Mouse (Mus musculus): ENCODE results near the gene Col9a1. TPM values are rescaled to one million over a fixed set of nuclear protein-coding genes. Genes with fewer than 3 reads are reported as not detected.

Col9a1 gene
- total RNA-seq, 2 experiments from 2014 or later, result 0.28 to 0.37 TPM

DNA sequence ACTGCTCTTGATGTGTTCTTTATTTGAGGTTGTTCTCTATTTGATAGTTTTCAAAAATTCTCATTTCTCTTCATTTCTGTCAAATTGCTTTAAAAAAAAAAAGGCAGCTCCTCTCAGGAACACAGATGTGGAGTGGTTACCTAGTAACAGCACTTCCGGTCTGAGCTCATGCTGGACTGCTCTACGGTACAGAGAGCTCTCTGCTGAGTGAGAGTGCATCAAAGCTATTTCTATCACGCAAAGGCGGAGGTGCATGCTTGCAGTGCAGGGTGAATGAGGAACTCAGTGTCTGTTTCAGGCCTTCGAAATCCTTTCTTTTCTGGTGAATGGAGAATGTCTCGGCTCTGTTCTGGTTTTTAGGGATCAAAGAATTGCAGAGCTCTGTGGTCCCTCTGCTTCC lies 41.6 kb downstream of the Col9a1 start:
- no peak for DNase-seq (ENCODE audit: low spot score)

DNA sequence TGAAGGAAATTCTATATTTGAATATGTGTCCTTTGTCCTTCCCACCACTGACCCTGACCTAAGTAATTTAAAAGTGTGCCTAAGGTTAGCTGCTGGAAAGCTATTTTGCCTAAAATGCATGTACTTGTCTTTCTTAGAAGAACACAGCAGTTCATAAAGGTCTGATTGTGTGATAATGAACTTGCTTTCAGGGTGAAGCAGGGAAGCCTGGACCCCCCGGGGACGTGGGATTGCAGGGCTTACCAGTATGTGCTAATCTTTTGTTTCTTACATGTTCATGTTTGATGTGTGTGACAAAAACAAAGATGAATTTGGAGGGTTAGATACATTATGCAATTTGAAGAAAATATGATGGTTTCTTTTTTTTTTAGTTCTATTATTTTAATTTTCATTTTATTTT lies 44.8 kb downstream of the Col9a1 start:
- no peak for DNase-seq (ENCODE audit: low spot score)

DNA sequence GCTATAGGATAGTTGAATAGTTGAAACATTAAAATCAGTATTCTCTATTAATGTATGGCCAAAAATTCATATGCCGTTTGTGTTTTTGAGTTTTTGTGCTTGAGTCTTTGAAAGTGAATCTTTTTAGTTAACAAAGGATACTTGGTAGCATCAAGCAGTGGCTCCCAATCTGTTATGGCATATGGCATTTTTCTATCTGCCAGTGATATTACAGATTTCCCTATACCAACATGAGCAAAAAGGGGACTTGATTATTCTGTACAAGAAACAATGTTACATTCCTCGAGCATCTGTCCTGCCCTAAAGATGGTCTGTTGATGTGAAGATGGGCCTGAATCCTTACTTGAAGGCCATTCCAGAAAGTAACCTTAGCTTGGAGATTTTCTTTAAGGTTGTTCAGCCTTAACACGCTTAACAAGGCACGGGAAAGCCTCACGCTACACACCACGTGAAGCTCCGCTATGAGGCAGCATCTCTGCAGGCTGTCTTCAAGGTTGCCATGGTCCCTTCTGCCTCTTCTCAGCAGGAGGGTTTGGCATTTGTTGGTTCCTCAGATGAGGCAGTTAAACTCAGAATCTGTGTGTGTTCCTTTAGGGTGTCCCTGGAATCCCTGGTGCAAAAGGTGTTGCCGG lies 45.7 kb downstream of the Col9a1 start:
- no peak for DNase-seq (ENCODE audit: low spot score)

DNA sequence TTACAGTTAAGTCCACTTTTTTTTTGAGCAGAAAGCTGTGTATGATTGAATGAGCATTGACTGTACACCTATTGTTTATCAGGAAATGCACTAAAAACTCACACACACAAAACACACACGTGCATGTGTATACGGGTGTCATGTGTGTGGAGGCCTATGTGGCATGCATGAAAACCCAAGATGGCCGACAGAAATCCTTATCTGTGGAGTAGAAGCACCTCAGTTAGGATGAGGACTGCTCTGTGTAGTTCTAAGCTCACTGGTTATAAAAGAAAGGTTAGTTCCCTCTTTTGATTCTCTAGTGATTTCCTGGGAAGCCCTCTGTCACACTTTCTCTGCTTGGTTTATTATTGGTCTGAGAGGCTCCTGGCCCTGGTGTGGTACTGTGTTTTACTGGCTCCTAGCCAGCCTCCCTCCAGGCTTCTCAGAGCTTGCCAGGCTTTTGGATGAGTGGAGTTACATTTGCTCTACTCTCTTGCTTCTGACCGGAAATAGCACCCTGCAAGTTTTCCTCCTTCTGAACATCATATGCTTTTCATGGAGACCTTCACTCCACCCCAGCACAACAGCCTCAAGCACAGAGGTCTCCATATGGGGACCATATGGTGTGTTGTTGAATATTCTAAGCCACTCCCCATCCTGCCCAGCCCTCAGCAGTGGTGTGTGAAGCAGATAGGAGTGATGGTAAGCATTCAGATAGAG lies 48.6 kb downstream of the Col9a1 start:
- DNase-seq (ENCODE audit: low spot score), result no peak

DNA sequence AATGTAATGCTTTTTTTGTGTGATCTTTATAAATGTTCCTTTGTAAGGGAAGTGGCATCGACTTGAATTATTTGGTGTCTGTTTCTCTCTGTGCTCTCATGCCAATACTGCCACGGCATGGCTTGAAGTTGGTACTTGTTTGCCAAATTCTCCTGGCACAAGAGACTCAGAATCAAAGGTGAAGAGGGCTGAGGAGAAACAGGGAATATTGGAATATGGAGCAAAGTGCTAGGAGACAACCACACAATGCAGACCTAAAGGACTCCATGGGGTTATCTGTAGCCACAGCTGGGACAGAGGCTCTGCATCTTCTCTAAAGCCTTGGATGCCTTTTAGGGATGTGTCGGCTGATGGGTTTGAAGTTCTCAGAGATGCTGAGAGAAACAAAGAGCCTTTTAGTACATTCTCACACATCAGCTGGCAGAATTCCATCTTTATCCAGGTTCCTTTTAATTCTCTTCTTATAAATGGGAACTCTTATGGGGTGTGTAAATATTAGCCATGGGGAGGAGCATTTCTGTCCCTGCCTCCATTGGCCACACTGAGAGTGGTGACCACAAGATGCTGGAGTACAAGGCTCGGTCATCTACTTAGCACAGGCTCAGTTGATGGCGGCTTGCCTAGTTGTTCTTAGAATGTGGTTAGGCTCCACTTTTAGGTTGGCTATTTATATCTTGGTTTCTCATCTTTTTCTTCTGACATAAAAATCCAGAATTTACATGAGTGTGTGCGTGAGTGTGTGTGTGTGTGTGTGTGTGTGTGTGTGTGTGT lies 49.7 kb downstream of the Col9a1 start:
- DNase-seq (ENCODE audit: low spot score), result no peak

DNA sequence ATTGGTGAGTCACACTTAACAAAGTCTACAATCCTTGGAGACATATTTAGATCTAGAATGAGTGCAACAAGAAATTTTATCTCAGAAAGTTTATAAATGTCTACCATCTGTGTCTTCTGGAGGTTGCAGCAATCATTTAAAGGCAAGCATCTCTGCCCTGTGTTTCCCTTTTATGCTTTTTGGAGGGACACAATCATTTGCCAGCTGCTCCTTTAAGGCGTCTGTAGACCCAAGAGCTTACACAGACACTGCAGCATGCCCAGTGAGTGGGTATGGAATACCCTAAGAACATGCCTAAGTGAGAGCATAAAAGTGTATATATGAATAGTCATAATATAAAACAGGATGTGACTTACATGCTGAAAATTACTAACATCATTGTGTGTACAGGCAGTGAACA lies 52.1 kb downstream of the Col9a1 start:
- no peak for DNase-seq (ENCODE audit: low spot score)

DNA sequence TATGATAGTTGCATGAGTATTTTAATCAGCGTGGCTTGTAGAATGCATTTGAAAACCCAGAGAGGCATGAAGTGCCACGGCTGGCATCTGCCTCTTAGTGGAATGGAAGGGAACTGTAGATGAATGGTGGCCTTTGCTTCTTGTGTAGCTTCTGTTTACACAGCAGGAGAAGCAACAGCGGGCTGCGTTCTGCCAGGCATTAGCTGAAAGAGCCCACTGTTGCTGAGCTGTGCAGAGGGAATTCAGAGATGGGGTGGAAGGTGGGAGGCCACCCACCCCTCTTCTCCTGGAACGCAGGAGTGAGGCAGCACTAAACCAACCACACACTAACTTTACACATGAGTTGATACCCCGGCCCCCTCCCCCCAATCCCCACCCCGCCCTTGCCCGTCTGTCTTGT lies 53.0 kb downstream of the Col9a1 start:
- no peak for DNase-seq (ENCODE audit: low spot score)

DNA sequence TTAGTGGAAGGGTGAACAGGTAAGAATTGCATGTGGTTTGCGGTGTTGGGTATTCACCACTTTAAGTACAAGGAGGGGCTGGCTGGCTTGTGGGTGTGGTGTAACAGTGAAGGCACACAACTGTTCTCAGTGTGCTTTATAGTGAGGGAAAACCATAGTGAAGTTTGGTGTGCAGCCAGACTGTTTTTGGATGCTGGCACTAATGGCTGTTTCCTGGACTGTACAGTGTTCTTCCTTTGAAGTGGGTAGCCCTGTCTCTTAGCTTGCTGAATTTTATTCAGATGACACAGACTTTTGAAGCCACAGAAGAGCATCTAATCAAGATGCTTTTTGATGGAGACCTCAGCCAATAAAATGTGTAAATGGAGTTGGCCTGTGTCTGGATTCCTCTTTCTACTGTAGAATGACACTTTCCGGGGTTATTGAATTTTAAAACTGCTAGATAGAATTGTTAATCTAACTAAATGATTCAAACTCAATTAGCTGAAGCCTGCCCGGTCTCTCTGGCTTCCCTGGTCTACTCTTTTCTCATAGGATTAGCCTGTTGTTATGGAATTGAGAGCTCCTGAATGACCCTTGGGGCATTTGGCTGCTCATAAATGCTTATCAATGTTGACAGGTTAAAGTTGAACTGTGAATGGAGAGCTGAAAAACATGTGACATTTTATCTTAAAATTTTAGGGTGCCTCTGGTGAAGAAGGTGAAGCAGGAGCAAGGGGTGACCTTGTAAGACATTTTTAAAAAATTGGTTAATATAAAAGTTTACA lies 54.3 kb downstream of the Col9a1 start:
- no peak for DNase-seq (ENCODE audit: low spot score)

DNA sequence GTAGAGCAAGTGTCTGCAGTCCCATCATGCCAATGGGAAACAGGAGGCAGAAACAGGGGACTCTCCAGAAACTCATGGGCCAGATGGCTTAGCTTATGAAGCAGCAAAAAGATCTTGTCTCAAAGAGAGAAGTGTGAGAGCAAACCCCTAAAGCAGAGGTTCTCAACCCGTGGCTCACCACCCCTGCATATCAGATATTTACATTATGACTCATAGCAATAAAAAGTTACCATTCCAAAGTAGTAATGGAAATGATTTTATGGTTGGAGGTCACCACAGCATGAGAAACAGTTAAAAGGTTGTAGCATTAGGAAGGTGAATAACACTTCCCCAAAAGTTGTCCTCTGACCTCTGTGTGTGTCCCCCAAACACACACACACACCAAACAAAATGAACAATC lies 58.9 kb downstream of the Col9a1 start:
- DNase-seq (ENCODE audit: low spot score), result no peak

DNA sequence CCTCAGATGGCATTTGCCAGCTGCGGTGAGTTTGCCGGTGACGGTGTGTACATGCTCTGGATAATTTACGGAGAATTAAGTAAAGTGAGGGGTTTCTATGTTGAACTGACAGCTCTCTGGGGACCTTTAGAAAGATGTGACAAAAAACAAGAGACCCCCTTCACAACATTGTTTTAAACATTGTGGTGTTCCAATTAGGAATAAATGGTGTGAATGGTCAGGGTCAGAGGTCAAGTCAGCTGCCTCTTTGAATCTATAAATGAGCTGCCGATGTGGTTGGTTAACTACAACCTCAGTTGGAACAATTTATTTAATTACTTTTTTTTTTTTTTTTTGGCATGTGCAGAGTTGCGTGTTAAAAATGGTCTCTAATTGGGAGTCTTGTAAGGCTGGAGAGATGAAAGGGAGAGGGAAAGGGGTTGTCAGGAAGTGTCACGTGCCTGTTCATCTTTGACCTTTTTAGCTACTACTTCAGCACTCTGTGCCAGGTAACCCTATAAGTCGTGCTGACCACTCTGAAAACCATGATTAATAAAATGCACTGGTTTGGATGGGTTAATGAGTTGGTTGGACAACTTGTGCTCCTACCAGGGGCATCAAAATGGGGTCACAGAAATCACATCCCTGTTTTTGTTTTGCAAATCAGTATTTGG lies 62.8 kb downstream of the Col9a1 start:
- DNase-seq (ENCODE audit: low spot score), result no peak

DNA sequence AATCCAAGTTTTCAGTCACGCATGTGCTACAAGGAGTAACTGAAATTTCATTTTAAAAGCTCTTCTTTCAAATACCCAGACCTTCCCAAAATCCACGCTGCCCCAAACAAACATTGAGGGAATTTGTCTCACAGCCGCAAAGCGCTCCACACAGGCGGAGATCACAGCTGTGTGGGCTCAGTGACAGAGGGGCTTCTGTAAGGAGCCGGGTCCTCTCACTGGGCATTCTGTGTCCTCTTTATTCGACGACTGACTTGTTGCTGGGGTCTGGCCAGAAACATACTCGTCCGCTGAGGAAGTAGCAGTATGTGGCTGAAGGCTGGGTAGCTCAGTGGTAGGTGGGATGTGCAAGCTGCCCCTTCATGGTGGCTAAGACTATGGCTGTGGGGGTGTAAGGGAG lies 67.5 kb downstream of the Col9a1 start:
- no peak for DNase-seq (ENCODE audit: low spot score)

DNA sequence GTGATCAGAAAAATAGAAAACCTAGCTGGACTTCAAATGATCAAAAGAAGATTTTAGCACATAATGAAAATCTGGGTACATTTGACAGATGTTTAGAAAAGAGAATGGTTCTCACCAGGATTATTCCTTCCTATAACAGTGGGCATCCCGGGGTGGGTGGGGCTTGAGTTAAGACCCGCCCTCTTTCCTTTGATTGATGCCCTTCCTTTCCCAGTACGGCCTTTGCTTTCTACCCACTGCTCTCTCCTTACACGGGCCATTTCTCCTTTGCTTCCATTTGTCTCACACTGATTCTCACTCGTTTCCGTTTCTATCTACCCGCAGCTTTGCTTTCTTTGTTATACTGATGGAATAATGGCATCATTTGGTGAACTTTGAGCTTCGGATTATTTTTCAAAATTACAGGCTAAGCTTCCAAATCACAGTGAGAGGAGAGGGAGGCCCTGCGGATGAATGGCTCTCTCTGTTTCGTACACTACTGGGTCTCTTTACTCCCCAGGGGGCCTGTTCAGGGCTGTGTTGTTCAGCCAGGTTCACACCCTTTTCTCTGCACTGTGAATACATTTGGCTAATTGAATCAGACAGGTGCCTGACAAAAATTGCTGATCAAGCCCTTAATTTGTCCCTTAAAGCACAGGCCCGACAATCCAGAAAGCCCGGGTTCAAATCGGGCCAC lies 68.4 kb downstream of the Col9a1 start:
- no peak for DNase-seq (ENCODE audit: low spot score)

DNA sequence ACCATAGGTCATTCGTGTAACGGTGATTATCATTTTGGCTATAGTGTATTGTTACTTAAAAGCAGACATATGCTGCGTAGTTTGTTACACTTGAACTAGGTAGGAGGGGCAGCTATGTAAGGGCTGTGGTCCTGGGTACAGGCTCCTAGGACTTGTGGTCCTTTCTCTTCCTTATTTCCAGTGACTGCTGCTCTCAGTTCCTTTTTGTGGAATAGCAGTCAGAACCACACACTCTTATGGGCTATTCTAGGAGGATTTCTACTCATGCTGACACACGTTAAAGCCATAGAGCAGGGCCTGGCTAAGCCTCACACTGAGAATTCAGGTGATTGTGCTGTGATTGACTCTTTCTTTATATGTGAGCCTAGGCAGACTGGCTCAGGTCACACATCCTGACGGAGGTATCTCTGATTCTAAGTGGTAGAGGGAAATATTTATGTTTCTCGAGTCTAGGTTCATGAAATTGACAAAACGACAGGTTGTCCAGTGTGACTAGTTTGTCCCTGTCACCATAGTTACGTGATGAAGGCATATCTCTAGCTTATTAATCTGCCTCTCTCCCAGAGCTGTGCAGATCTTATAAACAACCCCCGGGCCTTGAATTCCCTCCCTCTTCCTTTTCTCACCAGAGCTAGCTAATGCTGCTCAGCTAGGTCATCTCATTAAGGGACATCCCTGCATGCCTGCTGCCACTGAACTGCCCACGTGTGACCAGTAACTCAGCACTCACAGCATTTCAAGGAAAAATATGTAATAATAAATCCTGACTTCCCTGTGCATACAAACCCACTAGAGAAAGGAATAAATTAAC lies 71.1 kb downstream of the Col9a1 start:
- DNase-seq (ENCODE audit: low spot score), result no peak

DNA sequence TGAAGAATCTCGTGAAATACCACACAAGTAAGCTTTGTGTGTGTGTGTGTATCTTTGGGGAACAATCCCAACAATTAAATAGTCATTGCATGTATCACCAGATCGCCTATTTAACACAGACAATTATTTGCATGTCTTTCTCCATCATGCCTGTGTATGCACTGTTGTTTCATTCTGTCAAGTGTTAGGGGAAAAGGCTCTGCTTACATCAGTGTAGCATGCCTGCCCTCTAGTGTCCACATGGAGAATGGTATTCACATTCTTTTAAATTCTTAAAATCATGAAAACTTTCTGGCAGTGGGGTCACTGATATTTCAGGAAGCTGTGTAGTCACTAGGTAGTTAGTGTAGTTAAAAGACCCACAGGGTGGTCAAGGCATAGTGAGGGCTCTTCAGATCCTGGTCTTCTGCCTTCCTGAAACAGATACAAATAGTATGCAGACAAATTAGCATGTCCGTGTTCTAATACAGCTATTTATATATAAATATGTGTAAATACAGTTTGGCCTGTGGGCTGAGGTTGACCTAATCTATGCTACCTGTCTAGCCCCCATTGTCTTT lies 71.8 kb downstream of the Col9a1 start:
- DNase-seq (ENCODE audit: low spot score), result peak; percentile 15

DNA sequence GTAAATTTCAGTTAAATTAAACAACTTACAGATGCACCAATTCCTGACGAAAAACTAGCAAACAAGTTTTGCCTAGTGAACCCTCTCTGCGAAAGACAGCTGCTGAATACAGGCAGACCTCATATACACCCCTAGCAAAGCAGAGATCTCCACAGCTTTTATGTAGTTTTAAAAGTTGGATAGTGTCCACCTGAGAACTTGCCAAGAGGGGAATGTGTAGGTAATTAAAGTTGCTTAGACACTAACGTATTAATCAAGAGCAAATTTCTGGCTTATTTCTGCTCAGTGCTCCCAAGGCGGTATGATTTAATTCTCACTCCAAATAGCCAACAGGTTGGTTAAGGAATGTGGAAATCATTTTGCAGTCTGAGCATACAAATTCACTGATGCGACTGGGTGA lies 80.6 kb downstream of the Col9a1 start:
- no peak for DNase-seq (ENCODE audit: low spot score)

DNA sequence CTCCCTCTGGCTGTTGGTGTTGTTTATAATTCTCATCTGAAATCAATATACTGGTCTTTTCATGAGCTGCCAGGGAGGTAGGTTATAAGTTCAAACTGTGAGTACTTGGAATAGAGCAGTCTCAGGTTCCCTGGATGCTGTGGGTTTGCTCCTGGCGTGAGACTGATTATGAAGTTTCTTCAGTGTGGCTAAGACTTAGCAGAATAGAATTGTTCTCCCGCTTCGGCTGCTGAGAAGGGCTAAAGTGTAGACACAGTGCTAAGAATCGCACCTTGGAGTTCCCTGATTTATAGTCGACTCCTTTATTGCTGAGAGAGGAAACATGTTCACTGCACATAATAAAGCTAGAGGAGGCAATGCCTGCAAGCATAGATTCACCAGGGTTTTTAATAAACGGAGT lies 82.0 kb downstream of the Col9a1 start:
- DNase-seq (ENCODE audit: low spot score), result no peak

DNA sequence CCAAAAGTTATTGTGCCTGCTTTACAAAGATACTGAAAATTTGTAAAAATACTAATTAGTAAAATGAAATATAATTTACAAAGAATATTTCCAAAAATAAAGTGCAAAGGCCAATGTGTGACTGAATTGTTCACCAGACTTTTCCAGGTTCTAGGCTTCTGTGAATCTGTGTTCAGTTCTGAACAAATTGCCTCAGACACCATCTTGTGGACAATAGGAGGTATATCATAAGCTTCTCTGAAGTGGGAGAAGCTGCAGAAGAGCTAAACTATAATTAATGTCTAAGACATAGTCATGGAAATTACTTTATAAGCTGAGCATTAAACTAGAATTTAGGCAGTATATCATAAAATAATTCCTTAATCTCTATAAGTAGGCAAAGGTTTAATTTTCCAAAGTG lies 83.8 kb downstream of the Col9a1 start:
- no peak for DNase-seq (ENCODE audit: low spot score)

DNA sequence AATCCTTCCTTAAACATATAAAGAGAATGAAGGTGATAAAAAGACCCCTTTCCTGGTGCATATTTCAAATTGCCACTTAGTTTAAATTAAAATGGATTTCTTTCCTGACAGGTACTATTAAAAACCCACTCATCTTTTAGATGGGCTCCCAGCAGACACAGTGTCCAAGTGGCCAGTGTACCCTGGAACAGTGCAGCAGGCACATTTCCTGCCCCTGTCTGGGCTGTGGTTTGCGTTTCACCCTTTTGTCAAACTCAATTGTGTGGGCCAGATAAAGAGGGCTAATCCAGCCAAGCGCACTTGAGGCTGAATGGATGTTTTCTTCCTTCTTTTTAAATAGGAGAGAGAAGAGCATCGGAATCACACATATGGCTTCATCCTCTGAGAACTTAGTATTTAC lies 89.6 kb downstream of the Col9a1 start:
- no peak for DNase-seq (ENCODE audit: low spot score)

DNA sequence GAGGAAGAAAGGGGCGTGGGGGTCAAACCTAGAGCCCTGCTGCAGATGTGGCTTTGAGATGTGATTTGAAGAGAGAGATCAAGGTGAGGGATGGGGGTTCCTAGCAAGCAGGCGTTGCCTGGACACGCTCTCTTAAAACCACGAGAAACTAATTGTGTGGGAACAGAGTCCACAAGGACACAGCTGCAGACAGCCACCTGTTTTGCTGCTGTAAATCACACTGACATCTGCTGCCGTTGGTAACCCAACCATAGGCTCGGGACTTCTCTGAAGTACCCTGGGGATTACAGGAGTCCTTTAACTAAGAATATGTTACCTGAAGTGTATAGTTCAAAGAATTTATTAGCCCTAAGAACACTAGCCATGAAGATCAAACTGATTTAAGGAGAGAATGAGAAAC lies 109.0 kb downstream of the Col9a1 start:
- DNase-seq (ENCODE audit: low spot score), result peak; percentile 1

DNA sequence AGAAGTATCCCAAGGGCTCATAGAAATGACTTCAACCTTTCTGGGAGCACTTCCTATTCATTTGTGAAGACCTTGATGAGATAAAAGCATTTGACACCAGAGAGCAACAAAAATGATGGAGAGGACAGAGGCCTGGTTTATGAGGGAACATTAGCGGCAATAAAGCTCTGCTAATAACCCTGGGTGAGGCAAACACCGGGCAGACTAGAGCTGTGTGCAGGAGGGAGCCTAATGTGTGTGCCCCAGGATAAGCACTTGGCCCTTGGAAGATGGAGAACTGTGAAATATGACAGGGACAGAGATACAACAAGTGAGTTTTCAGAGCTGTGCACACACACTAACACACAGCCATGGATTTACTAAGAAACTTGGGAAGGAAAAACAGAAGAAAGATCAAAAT lies 115.1 kb downstream of the Col9a1 start:
- DNase-seq (ENCODE audit: low spot score), result no peak
